Mouse (Mus musculus) G1E (cell line): ENCODE data around the gene AL732309.1. TPM values are rescaled to one million over a fixed set of nuclear protein-coding genes. Genes with fewer than 3 reads are reported as not detected.

Experiments
- ATAC-seq: 2 replicates; pipeline ENCODE4 v1.8.0; 2016; ENCODE audit warnings: mild to moderate bottlenecking; ENCODE audit not compliant: insufficient number of reproducible peaks, poor library complexity, low FRiP score, severe bottlenecking; ENCODE audit errors: extremely low read depth
- DNase-seq: peaks from one replicate; pipeline ENCODE4 v3.0.0; 2012; ENCODE audit warnings: low spot score
- H3K27me3 ChIP-seq: 2 replicates; pipeline ENCODE4 v1.6.1; 2012; ENCODE audit warnings: mild to moderate bottlenecking, low read length, inconsistent platforms; ENCODE audit not compliant: insufficient read depth
- H3K36me3 ChIP-seq: replicated peaks from 2 replicates; pipeline ENCODE3; 2012; ENCODE audit warnings: mild to moderate bottlenecking, inconsistent platforms
- H3K4me1 ChIP-seq: 2 replicates; pipeline ENCODE4 v1.6.1; 2012; ENCODE audit warnings: low read depth, low read length, inconsistent platforms, mixed read lengths; ENCODE audit not compliant: insufficient read depth
- H3K4me3 ChIP-seq: 2 replicates; pipeline ENCODE4 v1.5.1; 2012; ENCODE audit warnings: low read depth, mild to moderate bottlenecking, inconsistent platforms, low read length, moderate library complexity, mixed read lengths
- H3K9me3 ChIP-seq: replicated peaks from 2 replicates; pipeline ENCODE4 v1.6.1; 2012; ENCODE audit warnings: inconsistent platforms
- CTCF ChIP-seq: IDR thresholded peaks from 2 replicates; pipeline ENCODE4 v1.5.1; 2012; ENCODE audit warnings: low read depth, low read length, inconsistent platforms, mixed read lengths
- GATA1 ChIP-seq: IDR thresholded peaks from 2 replicates; pipeline ENCODE4 v1.6.1; 2012; ENCODE audit warnings: borderline replicate concordance, low read length, inconsistent platforms, mixed read lengths
- GATA2 ChIP-seq: IDR thresholded peaks from 2 replicates; pipeline ENCODE4 v1.6.1; 2012; ENCODE audit warnings: low read depth, low read length, inconsistent platforms, borderline replicate concordance
- POLR2AphosphoS5 ChIP-seq: IDR thresholded peaks from 2 replicates; pipeline ENCODE4 v1.6.1; 2012; ENCODE audit warnings: low read depth, low read length, inconsistent platforms; ENCODE audit not compliant: insufficient replicate concordance
- TAL1 ChIP-seq: conservative IDR thresholded peaks from 2 replicates; pipeline ENCODE4 v1.6.1; 2012; ENCODE audit warnings: low read depth, low read length, inconsistent platforms, mixed read lengths
- polyA plus RNA-seq: library from polyadenylated mRNA; stranded (reverse); fragments of >175 nt; gene quantifications from 2 replicates; pipeline ENCODE4 v1.2.3, GENCODE M21; 2012
- total RNA-seq, 2 experiments: library from RNA; stranded (forward) in 1 of 2; stranded (reverse) in 1 of 2; fragments of 200-1000 nt in 1 of 2; fragments of >200 nt in 1 of 2; fragmentation: Nextera tagmentation in 1 of 2; gene quantifications; 2 replicates each; pipeline ENCODE4 v1.2.3; 2014 to 2017

AL732309.1 gene
- total and polyA plus RNA-seq, 3 experiments = 1.4 to 6.3 (median 4.2) TPM

- DNase-seq (peak; percentile 91), ATAC-seq (no peak)
- Histone ChIP-seq H3K27me3 (no peaks in the 10 kb centered on the region), H3K9me3 (no peaks in the 10 kb centered on the region), H3K4me1 (peaks cover 47% of the 10 kb centered on the region), H3K4me3 (peak overlapping the region; percentile 93), H3K36me3 (peaks cover 34% of the 10 kb centered on the region)
- no peak for TF ChIP-seq POLR2AphosphoS5
- TF ChIP-seq GATA2 = no peak
- no peak for TF ChIP-seq CTCF
- no peak for TF ChIP-seq GATA1
- TF ChIP-seq TAL1 = no peak
Observed at GRCm38 (mm10) chr2:25223681-25224491, 22.8 kb downstream of the AL732309.1 start.

- no peak overlapping the region for H3K4me3 ChIP-seq
- H3K4me1 ChIP-seq = peaks cover 24% of the 10 kb centered on the region
- ATAC-seq = no peak
Observed at GRCm38 (mm10) chr2:25221331-25221772, 25.3 kb downstream of the AL732309.1 start.

DNA sequence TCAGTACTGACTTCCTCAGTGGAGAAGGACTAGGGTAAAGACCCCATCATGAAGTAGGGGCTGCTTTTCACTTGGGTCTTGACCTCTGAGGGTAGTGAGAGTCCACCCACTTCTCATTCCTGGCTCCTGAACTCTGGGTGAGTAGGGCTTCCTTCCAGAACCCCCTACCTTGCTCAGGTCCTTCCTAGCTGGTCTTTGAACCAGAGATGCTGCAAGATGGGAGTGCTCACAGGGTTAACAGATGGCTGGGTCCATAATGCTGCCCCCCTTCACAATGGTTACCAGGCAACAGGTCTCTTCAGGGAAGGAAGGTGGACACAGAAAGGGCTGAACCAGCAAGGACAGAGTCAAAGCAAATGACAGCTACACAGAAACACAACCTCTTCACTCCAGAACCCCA is 28.2 kb downstream of the AL732309.1 start, which contains the start of gene Fam166a:
TSS of gene Fam166a (plus strand) at position 301 of the 400 bp plus-strand sequence.
- Histone ChIP-seq H3K9me3 (no peaks in the 10 kb centered on the region), H3K27me3 (peaks cover 19% of the 10 kb centered on the region), H3K36me3 (peaks cover 22% of the 10 kb centered on the region), H3K4me1 (peaks cover 20% of the 10 kb centered on the region), H3K4me3 (no peak within 1 kb of the TSS)
- ATAC-seq (no peak), DNase-seq (no peak)
- no peak for TF ChIP-seq GATA2
- TF ChIP-seq GATA1 = no peak
- no peak for TF ChIP-seq POLR2AphosphoS5
- TF ChIP-seq TAL1 = no peak
- TF ChIP-seq CTCF = no peak

More at GRCm38 (mm10) chr2:25221331-25221772, 25.3 kb downstream of the AL732309.1 start:
- H3K9me3 ChIP-seq = no peaks in the 10 kb centered on the region
- no peak for TF ChIP-seq TAL1
- TF ChIP-seq GATA1 = no peak
- peak; percentile 89; the same call in 1 of the 2 replicates for TF ChIP-seq POLR2AphosphoS5
- peaks cover 30% of the 10 kb centered on the region for H3K36me3 ChIP-seq
- DNase-seq = no peak
- H3K27me3 ChIP-seq = 0 out of 2 replicates have a peak, but pooled peaks cover 3% of the 10 kb centered on the region

DNA sequence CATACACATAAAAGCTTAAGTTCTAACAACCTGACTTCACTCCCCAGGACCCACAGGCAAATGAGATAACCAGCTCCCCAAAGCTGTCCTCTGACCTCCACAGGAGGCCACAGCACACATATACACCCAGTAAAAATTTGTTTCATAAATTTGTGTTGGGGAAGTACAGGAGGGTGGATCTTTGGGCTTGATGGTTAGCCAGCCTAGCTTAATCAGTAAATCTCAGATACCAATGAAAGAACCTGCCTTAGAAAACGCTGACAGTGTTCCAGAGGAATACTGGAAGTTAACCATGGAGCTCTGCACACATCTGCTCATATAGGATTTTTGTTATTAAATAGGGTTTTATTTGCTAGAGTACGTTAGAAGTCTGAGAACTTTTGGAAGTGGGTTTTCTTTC is 29.0 kb downstream of the AL732309.1 start:
- ATAC-seq (no peak), DNase-seq (no peak)
- no peak for TF ChIP-seq GATA2
- no peak for TF ChIP-seq TAL1
- no peak for TF ChIP-seq POLR2AphosphoS5
- TF ChIP-seq GATA1 = no peak
- no peak for TF ChIP-seq CTCF
- Histone ChIP-seq H3K36me3 (peaks cover 18% of the 10 kb centered on the region), H3K27me3 (peaks cover 19% of the 10 kb centered on the region), H3K9me3 (no peaks in the 10 kb centered on the region), H3K4me1 (peaks cover 26% of the 10 kb centered on the region), H3K4me3 (no peak overlapping the region)

DNA sequence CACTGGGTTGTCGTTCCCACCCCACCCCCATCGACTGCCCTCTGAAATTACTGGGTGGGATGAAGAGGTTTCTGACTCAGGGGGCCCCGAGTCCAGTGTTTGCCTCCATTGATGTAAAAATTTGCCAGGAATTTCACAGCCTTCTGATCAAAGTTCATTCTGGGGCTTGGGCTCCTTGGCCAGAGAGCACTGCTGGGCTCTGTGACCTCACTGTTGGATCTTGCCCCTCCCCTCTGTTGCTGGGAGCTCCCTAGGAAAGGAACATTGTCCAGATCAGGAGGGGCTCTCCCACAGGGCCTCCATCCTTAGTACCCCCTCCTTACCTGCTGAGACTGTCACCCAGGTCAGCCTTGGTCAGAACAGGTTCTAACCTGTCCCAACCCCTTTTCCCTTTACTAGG is 32.2 kb downstream of the AL732309.1 start, which contains the start of gene Stpg3:
TSS of gene Stpg3 (minus strand) at position 194 of the 400 bp plus-strand sequence.
- no peak within 1 kb of the TSS for H3K4me3 ChIP-seq
- H3K27me3 ChIP-seq = peaks cover 19% of the 10 kb centered on the region
- peaks cover 11% of the 10 kb centered on the region for H3K36me3 ChIP-seq
- TF ChIP-seq GATA2 = no peak
- no peaks in the 10 kb centered on the region for H3K9me3 ChIP-seq
- H3K4me1 ChIP-seq = peaks cover 38% of the 10 kb centered on the region
- no peak for ATAC-seq
- no peak for DNase-seq

GRCm38 (mm10) chr2:25213266-25213865 is 33.3 kb downstream of the AL732309.1 start:
- peaks cover 20% of the 10 kb centered on the region for H3K36me3 ChIP-seq
- ATAC-seq = no peak
- H3K4me3 ChIP-seq = no peak overlapping the region
- no peak for TF ChIP-seq CTCF
- no peak for TF ChIP-seq GATA2
- TF ChIP-seq POLR2AphosphoS5 = no peak
- TF ChIP-seq TAL1 = no peak
- TF ChIP-seq GATA1 = no peak
- no peak for DNase-seq
- H3K9me3 ChIP-seq = no peaks in the 10 kb centered on the region
- peaks cover 42% of the 10 kb centered on the region for H3K4me1 ChIP-seq
- peaks cover 17% of the 10 kb centered on the region for H3K27me3 ChIP-seq
